Mouse (Mus musculus) heart, adult 18-20 months (tissue): ENCODE data around the gene Mrpl20. TPM values are rescaled to one million over a fixed set of nuclear protein-coding genes. Genes with fewer than 3 reads are reported as not detected.

Experiments used
- DNase-seq, 2 experiments: peaks; one replicate each; pipeline ENCODE4 v3.0.0; 2021 to 2022; ENCODE audit warnings: mixed read lengths in 1 of 2
- total RNA-seq, 2 experiments: library from RNA; stranded (reverse); gene quantifications; 2 replicates each; pipeline ENCODE4 v1.2.3; 2021

The Mrpl20 gene
- total RNA-seq, 2 experiments from 2014 or later = 76.7 to 79.8 TPM

- no peak for DNase-seq
Measured at GRCm38 (mm10) chr4:155831831-155832230, 29.2 kb downstream of the Mrpl20 start.

GRCm38 (mm10) chr4:155832321-155832720 lies 29.6 kb downstream of the Mrpl20 start:
- DNase-seq = no peak

- no peak for DNase-seq
Measured at GRCm38 (mm10) chr4:155833234-155833633, 30.6 kb downstream of the Mrpl20 start.

- peak; percentile 90 to 92 for DNase-seq
Measured at GRCm38 (mm10) chr4:155833836-155834235, 31.2 kb downstream of the Mrpl20 start.

GRCm38 (mm10) chr4:155837404-155838010 lies 34.8 kb downstream of the Mrpl20 start:
- DNase-seq = peak; percentile 72 to 85

GRCm38 (mm10) chr4:155838187-155839153 lies 35.8 kb downstream of the Mrpl20 start:
- DNase-seq = peak; percentile 63 to 80

- DNase-seq = peak; percentile 87 to 95
Measured at GRCm38 (mm10) chr4:155839483-155839910, 36.8 kb downstream of the Mrpl20 start, which contains the start of gene Mxra8. Gene Mxra8 (plus strand): TSS chr4:155839680.

- DNase-seq = no peak
Measured at GRCm38 (mm10) chr4:155840076-155841002, 37.7 kb downstream of the Mrpl20 start.

GRCm38 (mm10) chr4:155841003-155841454 lies 38.4 kb downstream of the Mrpl20 start:
- peak; percentile 70 to 80 for DNase-seq

- DNase-seq = no peak
Measured at GRCm38 (mm10) chr4:155841651-155842270, 39.1 kb downstream of the Mrpl20 start.

GRCm38 (mm10) chr4:155843231-155843630 lies 40.6 kb downstream of the Mrpl20 start:
- no peak for DNase-seq

GRCm38 (mm10) chr4:155846871-155847578 lies 44.3 kb downstream of the Mrpl20 start, which contains the start of gene Dvl1:
Gene Dvl1 (plus strand): TSS chr4:155847402.
- peak; percentile 95 to 96 for DNase-seq

- DNase-seq = peak; percentile 45 to 55
Measured at GRCm38 (mm10) chr4:155847591-155848352, 45.1 kb downstream of the Mrpl20 start.

- no peak for DNase-seq
Measured at GRCm38 (mm10) chr4:155848434-155849095, 45.9 kb downstream of the Mrpl20 start.

- no peak for DNase-seq
Measured at GRCm38 (mm10) chr4:155849391-155849790, 46.7 kb downstream of the Mrpl20 start.

GRCm38 (mm10) chr4:155849792-155850451 lies 47.2 kb downstream of the Mrpl20 start:
- no peak for DNase-seq

- DNase-seq = no peak
Measured at GRCm38 (mm10) chr4:155851368-155851767, 48.7 kb downstream of the Mrpl20 start.

- peak in 1 of 2 experiments; percentile 44 for DNase-seq
Measured at GRCm38 (mm10) chr4:155851951-155852411, 49.3 kb downstream of the Mrpl20 start.
